Mouse (Mus musculus): ENCODE measurements at regions not wholly inside any gene's neighbourhood (a gene's known extent, or its start where the extent isn't known, plus 50 kb on each side); places are given as distances from the start of the nearest gene placed in this dataset.
"Not testable (repeated sequence)": the region's sequence is repeated elsewhere in the genome, so short reads cannot be mapped to it uniquely, and the experiment has no call there.

- WGBS: 58% methylated on average over 4 of the region's 4 CpGs
- TF ChIP-seq POLR2A (IDR thresholded peaks at IDR 0.05; ENCODE audit: borderline replicate concordance, extremely low read depth, insufficient read depth, insufficient read length): no peak
- DNase-seq (ENCODE audit: low spot score): no peak
Observed at GRCm38 (mm10) chr1:137218096-137218495, 257.8 kb upstream of the Nr5a2 start.

GRCm38 (mm10) chr1:137217206-137217605 lies 257.0 kb upstream of the Nr5a2 start:
- Histone ChIP-seq H3K9me3 (ENCODE audit: control insufficient read depth, low read length) (no peaks in the 10 kb centered on the region), H3K4me2 (replicated peaks; ENCODE audit: low read depth, low read length, severe bottlenecking) (no peak overlapping the region), H3K4me3 (replicated peaks; ENCODE audit: low read length) (no peak overlapping the region), H3K27ac (replicated peaks; ENCODE audit: low read depth, low read length) (no peak overlapping the region), H3K27me3 (ENCODE audit: control insufficient read depth, insufficient read depth, low read length) (no peaks in the 10 kb centered on the region), H3K9ac (ENCODE audit: low read depth, low read length, severe bottlenecking) (no peak overlapping the region), H3K4me1 (ENCODE audit: control insufficient read depth, insufficient read depth, low read length) (peaks cover 7% of the 10 kb centered on the region; the same call in 1 of the 2 replicates), H3K36me3 (ENCODE audit: control insufficient read depth, insufficient read depth, low read length) (no peaks in the 10 kb centered on the region)
- WGBS: 94% methylated on average over 5 of the region's 5 CpGs
- TF ChIP-seq POLR2A (IDR thresholded peaks at IDR 0.05; ENCODE audit: borderline replicate concordance, extremely low read depth, insufficient read depth, insufficient read length): no peak
- ATAC-seq (ENCODE audit: low FRiP score, low read depth): no peak
- DNase-seq (ENCODE audit: low spot score): no peak

More at GRCm38 (mm10) chr1:137218096-137218495, 257.8 kb upstream of the Nr5a2 start:
- H3K9me3 ChIP-seq (ENCODE audit: control insufficient read depth, low read length): no peaks in the 10 kb centered on the region
- H3K4me2 ChIP-seq (replicated peaks; ENCODE audit: low read depth, low read length, severe bottlenecking): no peak overlapping the region
- ATAC-seq (ENCODE audit: low FRiP score, low read depth): no peak
- H3K4me1 ChIP-seq (ENCODE audit: control insufficient read depth, insufficient read depth, low read length): peaks cover 7% of the 10 kb centered on the region; the same call in 1 of the 2 replicates
- H3K27me3 ChIP-seq (ENCODE audit: control insufficient read depth, insufficient read depth, low read length): 0 out of 2 replicates have a peak, but pooled peaks cover 5% of the 10 kb centered on the region
- no peak overlapping the region for H3K27ac ChIP-seq (replicated peaks; ENCODE audit: low read depth, low read length)
- H3K4me3 ChIP-seq (replicated peaks; ENCODE audit: low read length): no peak overlapping the region
- no peak overlapping the region for H3K9ac ChIP-seq (ENCODE audit: low read depth, low read length, severe bottlenecking)
- no peaks in the 10 kb centered on the region for H3K36me3 ChIP-seq (ENCODE audit: control insufficient read depth, insufficient read depth, low read length)

GRCm38 (mm10) chr1:137214328-137214727 lies 254.1 kb upstream of the Nr5a2 start:
- not testable (repeated sequence) for H3K4me2 ChIP-seq (replicated peaks; ENCODE audit: low read depth, low read length, severe bottlenecking); H3K27me3 ChIP-seq (ENCODE audit: control insufficient read depth, insufficient read depth, low read length); DNase-seq (ENCODE audit: low spot score); H3K4me1 ChIP-seq (ENCODE audit: control insufficient read depth, insufficient read depth, low read length); H3K9ac ChIP-seq (ENCODE audit: low read depth, low read length, severe bottlenecking); ATAC-seq (ENCODE audit: low FRiP score, low read depth); H3K36me3 ChIP-seq (ENCODE audit: control insufficient read depth, insufficient read depth, low read length); H3K27ac ChIP-seq (replicated peaks; ENCODE audit: low read depth, low read length); H3K4me3 ChIP-seq (replicated peaks; ENCODE audit: low read length); H3K9me3 ChIP-seq (ENCODE audit: control insufficient read depth, low read length)
- WGBS: 73% methylated on average over 1 of the region's 1 CpGs

GRCm38 (mm10) chr1:137213717-137214116 lies 253.5 kb upstream of the Nr5a2 start:
- H3K36me3 ChIP-seq (ENCODE audit: control insufficient read depth, insufficient read depth, low read length): no peaks in the 10 kb centered on the region
- no peak overlapping the region for H3K4me2 ChIP-seq (replicated peaks; ENCODE audit: low read depth, low read length, severe bottlenecking)
- WGBS: 83% methylated on average over 5 of the region's 5 CpGs
- no peak for TF ChIP-seq POLR2A (IDR thresholded peaks at IDR 0.05; ENCODE audit: borderline replicate concordance, extremely low read depth, insufficient read depth, insufficient read length)
- no peak overlapping the region for H3K4me3 ChIP-seq (replicated peaks; ENCODE audit: low read length)
- DNase-seq (ENCODE audit: low spot score): no peak
- H3K27ac ChIP-seq (replicated peaks; ENCODE audit: low read depth, low read length): no peak overlapping the region
- ATAC-seq (ENCODE audit: low FRiP score, low read depth): no peak
- H3K9ac ChIP-seq (ENCODE audit: low read depth, low read length, severe bottlenecking): no peak overlapping the region
- H3K4me1 ChIP-seq (ENCODE audit: control insufficient read depth, insufficient read depth, low read length): peaks cover 3% of the 10 kb centered on the region; the same call in 1 of the 2 replicates
- H3K27me3 ChIP-seq (ENCODE audit: control insufficient read depth, insufficient read depth, low read length): no peaks in the 10 kb centered on the region
- H3K9me3 ChIP-seq (ENCODE audit: control insufficient read depth, low read length): no peaks in the 10 kb centered on the region

GRCm38 (mm10) chr1:137212856-137213255 lies 252.6 kb upstream of the Nr5a2 start:
- H3K9me3 ChIP-seq (ENCODE audit: control insufficient read depth, low read length): no peaks in the 10 kb centered on the region
- no peak overlapping the region for H3K9ac ChIP-seq (ENCODE audit: low read depth, low read length, severe bottlenecking)
- no peaks in the 10 kb centered on the region for H3K36me3 ChIP-seq (ENCODE audit: control insufficient read depth, insufficient read depth, low read length)
- H3K4me1 ChIP-seq (ENCODE audit: control insufficient read depth, insufficient read depth, low read length): no peaks in the 10 kb centered on the region
- no peak overlapping the region for H3K4me2 ChIP-seq (replicated peaks; ENCODE audit: low read depth, low read length, severe bottlenecking)
- no peak overlapping the region for H3K4me3 ChIP-seq (replicated peaks; ENCODE audit: low read length)
- H3K27ac ChIP-seq (replicated peaks; ENCODE audit: low read depth, low read length): no peak overlapping the region
- no peak for TF ChIP-seq POLR2A (IDR thresholded peaks at IDR 0.05; ENCODE audit: borderline replicate concordance, extremely low read depth, insufficient read depth, insufficient read length)
- no peak for DNase-seq (ENCODE audit: low spot score)
- WGBS: 74% methylated on average over 3 of the region's 3 CpGs
- no peaks in the 10 kb centered on the region for H3K27me3 ChIP-seq (ENCODE audit: control insufficient read depth, insufficient read depth, low read length)
- no peak for ATAC-seq (ENCODE audit: low FRiP score, low read depth)

GRCm38 (mm10) chr1:137204371-137204770 lies 244.1 kb upstream of the Nr5a2 start:
- no peak for TF ChIP-seq POLR2A (IDR thresholded peaks at IDR 0.05; ENCODE audit: borderline replicate concordance, extremely low read depth, insufficient read depth, insufficient read length)
- no peak for ATAC-seq (ENCODE audit: low FRiP score, low read depth)
- no peak overlapping the region for H3K27ac ChIP-seq (replicated peaks; ENCODE audit: low read depth, low read length)
- no peak overlapping the region for H3K4me3 ChIP-seq (replicated peaks; ENCODE audit: low read length)
- 80% methylated on average over 7 of the region's 7 CpGs for WGBS
- no peaks in the 10 kb centered on the region for H3K9me3 ChIP-seq (ENCODE audit: control insufficient read depth, low read length)
- no peak overlapping the region for H3K9ac ChIP-seq (ENCODE audit: low read depth, low read length, severe bottlenecking)
- no peak for DNase-seq (ENCODE audit: low spot score)
- H3K4me2 ChIP-seq (replicated peaks; ENCODE audit: low read depth, low read length, severe bottlenecking): no peak overlapping the region
- H3K36me3 ChIP-seq (ENCODE audit: control insufficient read depth, insufficient read depth, low read length): no peaks in the 10 kb centered on the region
- no peaks in the 10 kb centered on the region for H3K27me3 ChIP-seq (ENCODE audit: control insufficient read depth, insufficient read depth, low read length)
- H3K4me1 ChIP-seq (ENCODE audit: control insufficient read depth, insufficient read depth, low read length): no peaks in the 10 kb centered on the region

All from limb, embryonic 14.5 days (tissue).